Mouse (Mus musculus): ENCODE results near the gene Gp9.

GRCm38 (mm10) chr6:87808521-87808920 is 30.6 kb downstream of the Gp9 start:
- no peak for TF ChIP-seq CTCF (IDR thresholded peaks at IDR 0.05; ENCODE audit: extremely low read depth, insufficient read depth, low read length)
- no peak for TF ChIP-seq POLR2A (IDR thresholded peaks at IDR 0.05; ENCODE audit: extremely low read depth, insufficient read depth, low read length)
